Mouse (Mus musculus): ENCODE results near the gene Prrt4. TPM values are rescaled to one million over a fixed set of nuclear protein-coding genes. Genes with fewer than 3 reads are reported as not detected.

The Prrt4 gene
- 0.06 TPM in 1 of 2 replicates, not detected in the other for polyA plus RNA-seq (2012)

DNA sequence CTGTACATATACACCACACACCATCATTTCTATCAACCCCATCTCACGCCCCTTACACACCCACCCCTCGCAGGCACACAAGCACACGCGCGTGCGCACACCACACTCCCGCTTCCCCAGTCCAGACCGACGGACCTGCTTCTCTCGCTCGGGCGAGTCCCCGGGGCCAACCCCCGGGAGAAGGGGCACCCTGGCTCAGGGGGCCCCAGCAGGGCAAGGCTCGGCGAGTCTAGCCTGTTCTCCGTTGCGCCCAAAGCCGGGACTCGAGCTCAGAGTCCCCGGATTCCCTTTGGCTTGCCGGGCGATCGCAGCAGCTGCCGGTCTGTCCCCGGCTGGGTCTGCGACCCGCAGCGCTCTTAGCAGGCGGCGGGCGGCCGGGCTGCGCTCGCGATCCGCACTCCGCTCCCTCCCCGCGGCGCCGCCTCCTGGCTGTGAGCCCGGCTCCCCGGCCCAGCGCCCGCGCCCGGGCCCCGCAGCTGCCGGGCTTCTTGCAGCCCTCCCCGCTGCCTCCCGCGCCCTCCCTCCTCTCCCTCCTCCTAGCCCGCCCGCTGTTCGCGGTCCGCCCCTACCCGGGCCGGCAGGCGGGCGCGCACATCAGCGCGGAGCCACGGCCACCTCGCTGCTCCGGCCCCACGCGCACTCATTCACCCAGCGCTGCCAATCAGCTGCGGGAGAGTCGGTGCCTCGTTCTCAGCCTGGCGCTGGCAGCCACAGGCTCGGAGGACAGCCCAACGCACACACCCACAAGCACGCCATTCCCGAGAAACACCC lies at the start of gene Prrt4:
Gene Prrt4 (minus strand): TSS at position 697 of the 771 bp plus-strand sequence.

DNA sequence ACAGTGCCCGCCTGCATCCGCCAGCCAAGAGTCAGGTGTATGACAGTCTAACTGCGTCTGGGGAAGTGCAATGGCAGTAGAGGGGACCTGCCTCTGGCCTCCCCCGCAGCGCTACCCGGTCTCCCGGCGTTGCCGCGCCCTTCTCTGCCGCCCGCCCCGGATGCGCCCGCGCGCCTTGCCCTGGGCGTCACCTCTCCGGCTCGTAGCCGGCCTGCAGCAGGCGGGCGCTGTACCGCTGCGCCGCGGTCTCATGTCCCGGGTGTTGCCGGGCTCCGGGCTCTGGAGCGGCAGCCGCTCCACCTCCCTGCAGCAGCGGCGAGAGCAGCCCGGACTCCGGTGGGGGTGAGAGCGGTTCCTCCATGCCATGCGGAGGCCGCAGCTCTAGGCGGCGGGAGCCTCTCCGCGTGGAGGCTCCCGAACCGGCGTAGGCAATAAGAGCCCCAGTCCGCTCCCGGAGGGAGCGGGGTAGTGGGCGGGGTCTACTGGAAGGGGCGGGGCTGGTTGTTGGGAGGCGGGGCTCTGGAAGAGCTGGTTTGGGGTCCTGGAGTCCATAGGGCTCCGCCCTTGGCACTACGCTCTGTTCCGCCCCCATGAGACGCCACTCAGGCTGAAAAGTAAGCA lies 36.6 kb upstream of the Prrt4 start, which contains the start of gene Impdh1:
Gene Impdh1 (minus strand): TSS at position 484 of the 621 bp plus-strand sequence.

DNA sequence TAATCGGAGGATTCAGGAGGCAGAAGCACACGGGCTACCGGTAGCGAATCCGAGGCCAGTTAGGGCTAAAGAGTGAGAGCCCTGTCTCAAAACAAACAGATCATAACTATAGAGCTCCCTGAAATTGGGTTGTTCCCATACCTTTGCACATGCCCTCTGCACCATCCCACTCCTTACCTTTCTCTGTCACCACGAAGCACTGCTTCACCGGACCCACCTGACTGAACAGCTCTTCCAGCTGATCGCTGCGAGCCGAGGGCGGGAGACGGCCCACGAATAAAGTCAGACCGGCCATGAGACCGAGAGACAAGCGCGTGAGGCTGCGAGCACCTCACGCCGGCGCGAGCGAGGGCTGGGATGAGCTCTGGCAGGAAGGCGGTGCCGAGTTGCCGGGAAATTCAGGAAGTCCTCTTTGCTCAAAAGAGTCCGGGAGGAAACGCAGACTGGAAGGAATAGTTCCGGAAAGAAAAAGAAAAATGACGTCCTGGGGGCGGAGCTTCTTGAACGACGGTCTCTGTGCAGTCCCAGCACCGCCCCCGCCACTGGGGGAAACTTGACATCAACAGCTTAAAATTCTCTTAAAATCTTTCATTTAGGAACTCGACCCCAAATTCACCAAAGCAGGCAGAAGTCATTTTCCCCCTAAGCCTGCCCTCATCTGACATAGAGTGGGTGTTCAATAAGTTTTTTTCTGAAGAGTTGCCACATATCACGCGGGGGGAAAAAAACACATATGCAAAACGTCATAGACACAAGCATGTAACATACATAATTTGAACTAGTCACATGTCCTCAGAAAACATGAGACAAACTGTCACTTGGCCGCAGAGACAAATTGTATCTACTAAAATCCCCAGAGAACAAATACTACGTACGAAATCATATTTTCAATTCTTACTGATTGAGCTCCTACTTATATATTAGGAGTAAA lies 14.8 kb downstream of the Prrt4 start, which contains the start of gene Rbm28:
Gene Rbm28 (minus strand): TSS at position 693 of the 931 bp plus-strand sequence.

Other genes with a start within 250 kb of the Prrt4 start
- not detected in 2 replicates for gene Lep, start 119.4 kb downstream of the Prrt4 start, polyA plus RNA-seq (2012)
- gene Rbm28, start 14.6 kb downstream of the Prrt4 start, polyA plus RNA-seq (2012): 19.6 and 26.9 TPM in 2 replicates
- gene Impdh1, start 36.8 kb upstream of the Prrt4 start, polyA plus RNA-seq (2012): 351 and 398 TPM in 2 replicates
- gene Hilpda, start 92.9 kb upstream of the Prrt4 start, polyA plus RNA-seq (2012): 34.8 and 35.3 TPM in 2 replicates
- 0.15 and 0.23 TPM in 2 replicates for gene Fam71f2, start 100.0 kb upstream of the Prrt4 start, polyA plus RNA-seq (2012)
- gene Fam71f1, start 139.6 kb upstream of the Prrt4 start, polyA plus RNA-seq (2012): not detected in 2 replicates
- gene Calu, start 168.5 kb upstream of the Prrt4 start, polyA plus RNA-seq (2012): 37.9 and 39.2 TPM in 2 replicates
- not detected in 2 replicates for gene Opn1sw, start 208.9 kb upstream of the Prrt4 start, polyA plus RNA-seq (2012)
- 0.03 and 0.10 TPM in 2 replicates for gene Ccdc136, start 216.7 kb upstream of the Prrt4 start, polyA plus RNA-seq (2012)

All from megakaryocyte-erythroid progenitor cell, adult 5 weeks (primary cell).